Mouse (Mus musculus): Measurements from ENCODE around the gene Mrpl18. TPM values are rescaled to one million over a fixed set of nuclear protein-coding genes. Genes with fewer than 3 reads are reported as not detected.

Gene Mrpl18
- 108 TPM for polyA plus RNA-seq (2014; fragmentation: Illumina TruSeq; extraction: RNeasy Lipid Tissue Mini Kit (QIAGEN cat#74804); ENCODE audit: low read depth, low replicate concordance)

DNA sequence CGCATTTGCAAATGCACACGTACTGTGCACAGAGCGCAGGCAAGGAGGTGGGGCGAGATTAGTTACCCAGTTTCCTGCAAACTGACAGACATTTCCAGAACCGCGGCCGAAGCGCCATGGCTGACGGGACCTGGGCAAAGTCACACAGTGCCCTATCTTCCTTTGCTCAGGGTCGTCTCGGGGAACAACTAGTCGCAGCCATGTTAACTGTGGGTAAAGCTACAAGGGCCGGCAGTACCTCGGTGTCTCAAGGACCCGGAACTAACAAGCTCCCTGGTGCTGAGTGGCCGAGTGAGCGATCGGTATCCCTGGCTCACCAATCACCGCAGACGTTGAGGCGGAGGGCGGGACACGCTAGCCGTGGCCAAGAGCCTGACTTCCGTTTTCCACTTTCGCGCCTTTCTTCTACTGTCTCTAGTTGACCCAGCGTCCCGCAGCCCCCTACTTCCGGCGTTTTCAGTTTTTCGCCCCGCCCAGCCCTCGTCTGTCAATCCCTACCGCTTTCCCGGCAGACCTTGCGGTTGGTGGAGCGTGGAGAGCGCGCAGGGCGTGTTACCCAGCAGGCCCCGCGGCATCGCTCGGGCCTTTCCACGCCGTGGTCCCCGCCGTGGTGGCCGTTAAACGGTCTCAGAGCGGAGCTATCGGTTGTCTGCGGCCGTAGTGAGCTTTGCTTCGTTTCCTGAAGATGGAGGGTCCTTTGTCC, at the start of gene Mrpl18:
Gene Mrpl18, minus strand, starts transcription at position 465 of the 703 bp plus-strand sequence.

DNA sequence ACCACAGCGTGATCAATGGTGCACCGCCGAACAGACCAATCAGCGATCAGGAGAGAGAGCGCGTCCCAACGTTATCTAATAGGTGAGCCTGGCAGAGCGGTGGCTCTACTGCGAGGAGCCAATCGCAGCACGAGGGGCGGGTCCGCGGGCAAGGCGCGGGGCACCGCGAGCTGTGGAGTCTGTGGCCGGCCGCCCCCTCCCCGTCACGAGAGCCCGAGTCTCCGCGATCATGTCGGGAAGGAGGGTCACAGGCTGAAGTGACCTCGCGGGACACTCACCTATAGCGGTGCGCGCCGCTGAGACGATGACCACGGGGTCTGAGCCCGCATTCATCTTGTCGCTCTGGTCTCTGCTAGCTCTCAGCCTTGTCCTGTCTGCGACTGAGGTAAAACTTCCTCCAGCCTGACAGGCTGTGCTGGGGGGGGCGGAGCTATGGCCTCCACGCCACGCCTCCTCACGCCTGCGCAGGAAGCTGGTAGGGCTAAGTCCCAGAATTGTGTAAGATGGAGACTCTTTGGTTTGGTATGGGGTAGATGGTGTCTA, 44.3 kb upstream of the Mrpl18 start, which contains the start of gene Acat2:
Gene Acat2, minus strand, starts transcription at position 417 of the 543 bp plus-strand sequence.

GRCm38 (mm10) chr17:12940151-12940805, 24.1 kb upstream of the Mrpl18 start, which contains the start of gene Acat3:
TSS of gene Acat3 (minus strand) at chr17:12940600.

GRCm38 (mm10) chr17:12915488-12915880, 661 bp downstream of the Mrpl18 start, which contains the start of gene Tcp1:
TSS of gene Tcp1 (plus strand) at chr17:12915701.

GRCm38 (mm10) chr17:12909361-12910280, 6.5 kb downstream of the Mrpl18 start, which contains the start of gene Pnldc1:
TSS of gene Pnldc1 (minus strand) at chr17:12910230.

DNA sequence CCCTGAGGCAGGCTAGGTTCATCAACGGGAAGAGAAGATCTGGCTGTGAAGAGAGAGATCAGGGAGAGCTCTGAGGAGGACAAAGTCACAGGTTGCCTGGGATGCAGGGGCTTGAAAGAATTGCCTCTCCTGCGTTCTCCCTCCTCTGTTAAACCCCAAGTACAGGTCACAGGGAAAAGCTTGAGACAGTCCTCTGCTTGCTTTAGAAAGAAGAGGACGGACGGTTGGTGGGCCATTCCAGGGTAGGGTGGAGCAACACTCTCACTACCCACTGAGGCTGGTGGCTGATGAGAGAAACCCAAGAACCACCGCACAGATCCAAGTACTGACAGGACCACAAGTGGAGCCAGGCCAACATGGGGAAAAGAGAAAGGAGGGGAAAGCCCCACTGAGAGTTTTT, 40.4 kb downstream of the Mrpl18 start, which contains the start of gene Mrgprh:
Gene Mrgprh, plus strand, starts transcription at position 301 of the 400 bp plus-strand sequence.

DNA sequence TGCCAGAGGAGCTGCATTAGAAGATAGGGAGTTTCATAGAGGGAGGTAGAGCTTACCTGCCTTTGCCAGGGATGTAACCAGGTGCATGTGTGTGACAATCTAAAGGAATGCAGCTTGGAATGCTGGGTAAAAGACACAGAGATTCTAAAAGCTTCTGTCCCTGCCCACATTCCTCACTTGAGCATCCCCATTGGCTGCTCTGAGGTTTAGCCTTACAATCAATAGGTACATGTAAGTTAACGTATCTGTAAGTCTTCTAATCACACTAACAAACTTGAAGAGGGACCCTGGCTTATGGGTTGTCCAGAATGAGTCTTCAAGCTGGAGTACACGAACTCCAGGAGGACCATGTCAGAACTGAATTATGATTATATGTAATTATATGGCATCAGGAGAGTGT, 48.1 kb downstream of the Mrpl18 start, which contains the start of gene Mas1:
Gene Mas1, minus strand, starts transcription at position 101 of the 400 bp plus-strand sequence.

Other genes with a start within 250 kb of the Mrpl18 start
- not detected for gene Slc22a1, start 240.5 kb downstream of the Mrpl18 start, polyA plus RNA-seq (2014; fragmentation: Illumina TruSeq; extraction: RNeasy Lipid Tissue Mini Kit (QIAGEN cat#74804); ENCODE audit: low read depth, low replicate concordance)
- 26.9 TPM for gene Igf2r, start 146.7 kb downstream of the Mrpl18 start, polyA plus RNA-seq (2014; fragmentation: Illumina TruSeq; extraction: RNeasy Lipid Tissue Mini Kit (QIAGEN cat#74804); ENCODE audit: low read depth, low replicate concordance)
- not detected for gene Mas1, start 48.2 kb downstream of the Mrpl18 start, polyA plus RNA-seq (2014; fragmentation: Illumina TruSeq; extraction: RNeasy Lipid Tissue Mini Kit (QIAGEN cat#74804); ENCODE audit: low read depth, low replicate concordance)
- gene Mrgprh, start 40.3 kb downstream of the Mrpl18 start, polyA plus RNA-seq (2014; fragmentation: Illumina TruSeq; extraction: RNeasy Lipid Tissue Mini Kit (QIAGEN cat#74804); ENCODE audit: low read depth, low replicate concordance) = not detected
- gene Pnldc1, start 6.1 kb downstream of the Mrpl18 start, polyA plus RNA-seq (2014; fragmentation: Illumina TruSeq; extraction: RNeasy Lipid Tissue Mini Kit (QIAGEN cat#74804); ENCODE audit: low read depth, low replicate concordance) = not detected
- gene Tcp1, start 644 bp downstream of the Mrpl18 start, polyA plus RNA-seq (2014; fragmentation: Illumina TruSeq; extraction: RNeasy Lipid Tissue Mini Kit (QIAGEN cat#74804); ENCODE audit: low read depth, low replicate concordance) = 528 TPM
- gene Acat3, start 24.3 kb upstream of the Mrpl18 start, polyA plus RNA-seq (2014; fragmentation: Illumina TruSeq; extraction: RNeasy Lipid Tissue Mini Kit (QIAGEN cat#74804); ENCODE audit: low read depth, low replicate concordance) = 1.2 TPM
- gene Acat2, start 44.4 kb upstream of the Mrpl18 start, polyA plus RNA-seq (2014; fragmentation: Illumina TruSeq; extraction: RNeasy Lipid Tissue Mini Kit (QIAGEN cat#74804); ENCODE audit: low read depth, low replicate concordance) = 53.4 TPM
- 152 TPM for gene Wtap, start 77.8 kb upstream of the Mrpl18 start, polyA plus RNA-seq (2014; fragmentation: Illumina TruSeq; extraction: RNeasy Lipid Tissue Mini Kit (QIAGEN cat#74804); ENCODE audit: low read depth, low replicate concordance)
- gene Sod2, start 90.5 kb upstream of the Mrpl18 start, polyA plus RNA-seq (2014; fragmentation: Illumina TruSeq; extraction: RNeasy Lipid Tissue Mini Kit (QIAGEN cat#74804); ENCODE audit: low read depth, low replicate concordance) = 161 TPM
- not detected for gene Gpr31b, start 136.0 kb upstream of the Mrpl18 start, polyA plus RNA-seq (2014; fragmentation: Illumina TruSeq; extraction: RNeasy Lipid Tissue Mini Kit (QIAGEN cat#74804); ENCODE audit: low read depth, low replicate concordance)
- gene Tcp10b, start 144.8 kb upstream of the Mrpl18 start, polyA plus RNA-seq (2014; fragmentation: Illumina TruSeq; extraction: RNeasy Lipid Tissue Mini Kit (QIAGEN cat#74804); ENCODE audit: low read depth, low replicate concordance) = 0.82 TPM
- gene Unc93a, start 215.5 kb upstream of the Mrpl18 start, polyA plus RNA-seq (2014; fragmentation: Illumina TruSeq; extraction: RNeasy Lipid Tissue Mini Kit (QIAGEN cat#74804); ENCODE audit: low read depth, low replicate concordance) = not detected